Comparison of ENCODE assay signal across 8 mouse cellular contexts in genomic region chr2:18694611-18694950, GRCm38 (mm10). TPM values are rescaled to one million over a fixed set of nuclear protein-coding genes. Genes with fewer than 3 reads are reported as not detected.
DNase-seq lines count a peak whose midpoint lies in the region; ATAC-seq and TF ChIP-seq lines count a peak whose summit lies in the region.

No protein-coding gene starts in this region.

- peak overlapping the region; percentile 79 for H3K4me3 ChIP-seq in lung, adult 2 months (replicated peaks; ENCODE audit: extremely low read depth, low read depth, low read length)
- H3K4me3 ChIP-seq in embryonic facial prominence, embryonic 13.5 days = peak overlapping the region; percentile 68
- peak overlapping the region; percentile 67 for H3K4me3 ChIP-seq in intestine, postnatal 0 days (ENCODE audit: low read depth, low read length)
- H3K4me3 ChIP-seq in neural tube, embryonic 13.5 days = peak overlapping the region; percentile 51

- H3K4me2 ChIP-seq in embryonic facial prominence, embryonic 13.5 days = peak overlapping the region; percentile 98
- peak overlapping the region; percentile 99 for H3K4me2 ChIP-seq in intestine, postnatal 0 days (replicated peaks; ENCODE audit: low read depth)
- H3K4me2 ChIP-seq in neural tube, embryonic 13.5 days = peak overlapping the region; percentile 88

- DNase-seq in lung, adult 2 months = no peak
- no peak for DNase-seq in lung, postnatal 36 days
- no peak for DNase-seq in layer of hippocampus, postnatal 25 days (ENCODE audit: extremely low spot score in 1 of 2, low spot score in 1 of 2)
- DNase-seq in ovary, postnatal 36 days (ENCODE audit: low spot score) = no peak
- no peak for DNase-seq in urinary bladder, postnatal 25 days (ENCODE audit: low spot score)

- WGBS in lung, adult 2 months = 3% methylated on average over 20 of the region's 20 CpGs
- WGBS in embryonic facial prominence, embryonic 13.5 days = under 1% methylated on average over 20 of the region's 20 CpGs
- 2% methylated on average over 20 of the region's 20 CpGs for WGBS in intestine, postnatal 0 days
- WGBS in neural tube, embryonic 13.5 days = under 1% methylated on average over 20 of the region's 20 CpGs

- TF ChIP-seq POLR2A in lung, adult 2 months (IDR thresholded peaks at IDR 0.05; ENCODE audit: borderline replicate concordance, extremely low read depth, low read depth, low read length) = no peak

- TF ChIP-seq CTCF in lung, adult 2 months (IDR thresholded peaks at IDR 0.05; ENCODE audit: insufficient read depth, low read length) = no peak
- no peak for TF ChIP-seq CTCF in intestine, postnatal 0 days (IDR thresholded peaks at IDR 0.05; ENCODE audit: low read depth)

- peak overlapping the region; percentile 83 for H3K9ac ChIP-seq in embryonic facial prominence, embryonic 13.5 days
- H3K9ac ChIP-seq in intestine, postnatal 0 days (ENCODE audit: low read depth, low read length) = peak overlapping the region; percentile 90
- H3K9ac ChIP-seq in neural tube, embryonic 13.5 days = peak overlapping the region; percentile 73

- peaks cover 5% of the 10 kb centered on the region; the same call in 1 of the 2 replicates for H3K4me1 ChIP-seq in lung, adult 2 months (ENCODE audit: control insufficient read depth, insufficient read depth, low read length)
- peaks cover 26% of the 10 kb centered on the region for H3K4me1 ChIP-seq in embryonic facial prominence, embryonic 13.5 days
- H3K4me1 ChIP-seq in intestine, postnatal 0 days (replicated peaks; ENCODE audit: control insufficient read depth, insufficient read depth, low read length) = peaks cover 5% of the 10 kb centered on the region; the same call in 1 of the 2 replicates
- peaks cover 31% of the 10 kb centered on the region for H3K4me1 ChIP-seq in neural tube, embryonic 13.5 days (replicated peaks)

- no peak for ATAC-seq in embryonic facial prominence, embryonic 13.5 days (ENCODE audit: insufficient number of reproducible peaks, insufficient read depth, low FRiP score, low TSS enrichment, low read depth)
- ATAC-seq in intestine, postnatal 0 days = peak; percentile 20; the same call in 1 of the 2 replicates
- ATAC-seq in neural tube, embryonic 13.5 days (ENCODE audit: low read depth) = peak; percentile 26

- no peak overlapping the region for H3K27ac ChIP-seq in embryonic facial prominence, embryonic 13.5 days
- H3K27ac ChIP-seq in intestine, postnatal 0 days (ENCODE audit: low read depth, low read length) = no peak overlapping the region
- H3K27ac ChIP-seq in neural tube, embryonic 13.5 days (replicated peaks) = no peak overlapping the region

- H3K36me3 ChIP-seq in embryonic facial prominence, embryonic 13.5 days = no peaks in the 10 kb centered on the region
- no peaks in the 10 kb centered on the region for H3K36me3 ChIP-seq in intestine, postnatal 0 days (ENCODE audit: control insufficient read depth, insufficient read depth)
- H3K36me3 ChIP-seq in neural tube, embryonic 13.5 days = no peaks in the 10 kb centered on the region

- peaks cover 83% of the 10 kb centered on the region for H3K27me3 ChIP-seq in embryonic facial prominence, embryonic 13.5 days
- peaks cover 80% of the 10 kb centered on the region for H3K27me3 ChIP-seq in intestine, postnatal 0 days (replicated peaks; ENCODE audit: control insufficient read depth, insufficient read depth, low read length)
- H3K27me3 ChIP-seq in neural tube, embryonic 13.5 days = peaks cover 83% of the 10 kb centered on the region

- H3K9me3 ChIP-seq in embryonic facial prominence, embryonic 13.5 days = no peaks in the 10 kb centered on the region
- H3K9me3 ChIP-seq in intestine, postnatal 0 days (ENCODE audit: control insufficient read depth) = no peaks in the 10 kb centered on the region
- no peaks in the 10 kb centered on the region for H3K9me3 ChIP-seq in neural tube, embryonic 13.5 days

RNA-seq across cellular contexts. Expression of gene Spag6, which starts 0.7 kb away (rescaled TPM):
- polyA plus RNA-seq in lung, adult 2 months (2012; rRNA removed) = 0.46 and 0.79 TPM in 2 replicates
- polyA plus RNA-seq in embryonic facial prominence, embryonic 13.5 days (2015; fragmentation: Nextera tagmentation; extraction: Ambion mirVana) = 0.11 TPM in 1 of 2 replicates, not detected in the other
- polyA plus RNA-seq in intestine, postnatal 0 days (2015; fragmentation: Nextera tagmentation; extraction: Ambion mirVana) = 0.08 TPM in 1 of 2 replicates, not detected in the other
- not detected in 2 replicates for polyA plus RNA-seq in neural tube, embryonic 13.5 days (2015; fragmentation: Nextera tagmentation; extraction: Ambion mirVana)
- 1 to 10 TPM; 3.8 to 5.5 TPM for total RNA-seq in layer of hippocampus, postnatal 25 days (2021)

RNA-seq across cellular contexts. Expression of gene Bmi1, which starts 17.8 kb away (rescaled TPM):
- 16.2 and 19.0 TPM in 2 replicates for polyA plus RNA-seq in lung, adult 2 months (2012; rRNA removed)
- 27.6 and 28.8 TPM in 2 replicates for polyA plus RNA-seq in embryonic facial prominence, embryonic 13.5 days (2015; fragmentation: Nextera tagmentation; extraction: Ambion mirVana)
- 9.9 and 10.3 TPM in 2 replicates for polyA plus RNA-seq in intestine, postnatal 0 days (2015; fragmentation: Nextera tagmentation; extraction: Ambion mirVana)
- 34.2 and 40.7 TPM in 2 replicates for polyA plus RNA-seq in neural tube, embryonic 13.5 days (2015; fragmentation: Nextera tagmentation; extraction: Ambion mirVana)
- 10 to 100 TPM; 51.7 to 53.7 TPM for total RNA-seq in layer of hippocampus, postnatal 25 days (2021)

RNA-seq across cellular contexts. Expression of gene Commd3, which starts 22.4 kb away (rescaled TPM):
- 36.6 and 38.0 TPM in 2 replicates for polyA plus RNA-seq in lung, adult 2 months (2012; rRNA removed)
- polyA plus RNA-seq in embryonic facial prominence, embryonic 13.5 days (2015; fragmentation: Nextera tagmentation; extraction: Ambion mirVana) = 238 and 240 TPM in 2 replicates
- 205 and 218 TPM in 2 replicates for polyA plus RNA-seq in intestine, postnatal 0 days (2015; fragmentation: Nextera tagmentation; extraction: Ambion mirVana)
- 210 and 220 TPM in 2 replicates for polyA plus RNA-seq in neural tube, embryonic 13.5 days (2015; fragmentation: Nextera tagmentation; extraction: Ambion mirVana)
- 100 to 1,000 TPM; 104 to 110 TPM for total RNA-seq in layer of hippocampus, postnatal 25 days (2021)
